ENCODE assay signal across 8 mouse cellular contexts in genomic region chr14:55491291-55491833, GRCm38 (mm10). TPM values are rescaled to one million over a fixed set of nuclear protein-coding genes. Genes with fewer than 3 reads are reported as not detected.
DNase-seq lines count a peak whose midpoint lies in the region; ATAC-seq lines count a peak whose summit lies in the region.

No protein-coding gene starts in this region.

- peak; percentile 85 for ATAC-seq in forebrain, embryonic 11.5 days (replicated peaks; ENCODE audit: low FRiP score)
- ATAC-seq in lung, embryonic 16.5 days (ENCODE audit: low read depth): peak; percentile 73
- no peak for ATAC-seq in monocyte, adult 5-6 weeks (replicated peaks; ENCODE audit: insufficient number of reproducible peaks, low FRiP score, low TSS enrichment, poor library complexity, severe bottlenecking)

- 1% methylated on average over 29 of the region's 30 CpGs for WGBS in forebrain, embryonic 11.5 days
- WGBS in lung, embryonic 16.5 days: under 1% methylated on average over 30 of the region's 30 CpGs

- H3K4me2 ChIP-seq in forebrain, embryonic 11.5 days (ENCODE audit: low read depth, low read length, severe bottlenecking): peak overlapping the region; percentile 84
- peak overlapping the region; percentile 100 for H3K4me2 ChIP-seq in lung, embryonic 16.5 days (ENCODE audit: low read depth, low read length)

- no peaks in the 10 kb centered on the region for H3K9me3 ChIP-seq in forebrain, embryonic 11.5 days (ENCODE audit: control insufficient read depth, low read length)
- no peaks in the 10 kb centered on the region for H3K9me3 ChIP-seq in lung, embryonic 16.5 days (ENCODE audit: control insufficient read depth, low read length)

- H3K27me3 ChIP-seq in forebrain, embryonic 11.5 days (ENCODE audit: control insufficient read depth, insufficient read depth, low read length): no peaks in the 10 kb centered on the region
- no peaks in the 10 kb centered on the region for H3K27me3 ChIP-seq in lung, embryonic 16.5 days (ENCODE audit: control insufficient read depth, insufficient read depth, low read depth, low read length)

- H3K9ac ChIP-seq in forebrain, embryonic 11.5 days (ENCODE audit: low read length): peak overlapping the region; percentile 86
- H3K9ac ChIP-seq in lung, embryonic 16.5 days (ENCODE audit: low read length): peak overlapping the region; percentile 67

- H3K27ac ChIP-seq in forebrain, embryonic 11.5 days (ENCODE audit: low read depth, low read length): peak overlapping the region; percentile 76
- 0 out of 2 replicates have a peak overlapping the region, but pooled peaks have one; percentile 10 for H3K27ac ChIP-seq in lung, embryonic 16.5 days (ENCODE audit: low read length)

- no peaks in the 10 kb centered on the region; the same call in 1 of the 2 replicates for H3K36me3 ChIP-seq in forebrain, embryonic 11.5 days (ENCODE audit: control insufficient read depth, insufficient read depth, low read length)
- no peaks in the 10 kb centered on the region for H3K36me3 ChIP-seq in lung, embryonic 16.5 days (ENCODE audit: control insufficient read depth, insufficient read depth, low read length)

- H3K4me3 ChIP-seq in forebrain, embryonic 11.5 days (ENCODE audit: low read depth, low read length): peak overlapping the region; percentile 77
- peak overlapping the region; percentile 69 for H3K4me3 ChIP-seq in lung, embryonic 16.5 days (ENCODE audit: low read length)

- peak; percentile 87 for DNase-seq in R1 (ENCODE audit: low read depth, low spot score)
- peak; percentile 71 for DNase-seq in c-Kit-positive CD71-positive TER-119-positive erythroid progenitor cells, embryonic 14.5 days (ENCODE audit: low spot score)
- peak; percentile 86 for DNase-seq in forebrain, embryonic 11.5 days (ENCODE audit: low spot score)
- DNase-seq in heart, postnatal 10 days: peak; percentile 65 to 68
- DNase-seq in layer of hippocampus, adult 18-20 months (ENCODE audit: low spot score in 2 of 2): peak; percentile 63 to 70
- peak; percentile 78 for DNase-seq in ovary, postnatal 36 days (ENCODE audit: low spot score)

- 0 out of 2 replicates have a peak, but pooled peaks cover 3% of the 10 kb centered on the region for H3K4me1 ChIP-seq in forebrain, embryonic 11.5 days (replicated peaks; ENCODE audit: control insufficient read depth, insufficient read depth, low read length)
- peaks cover 7% of the 10 kb centered on the region for H3K4me1 ChIP-seq in lung, embryonic 16.5 days (replicated peaks; ENCODE audit: control insufficient read depth, insufficient read depth, low read length)

- intact Hi-C loops in heart, postnatal 10 days (cut with DNase I): loop anchor here (10.0 kb wide), 1 partner anchor 253 kb away; the partner anchor contains the start of genes Dhrs1 and Nop9

RNA-seq across cellular contexts. Expression of gene Carmil3, which starts 0.9 kb away (rescaled TPM):
- 13.3 and 14.6 TPM in 2 replicates for polyA plus RNA-seq in forebrain, embryonic 11.5 days (2014; fragmentation: Nextera tagmentation; extraction: Ambion mirVana)
- 1 to 10 TPM; 2.8 to 4.6 TPM for total RNA-seq in heart, postnatal 10 days (2021)
- 10 to 100 TPM; 46.8 to 50.8 TPM for total RNA-seq in layer of hippocampus, adult 18-20 months (2021)
- 0.98 and 2.0 TPM in 2 replicates for polyA plus RNA-seq in lung, embryonic 16.5 days (2015; fragmentation: Nextera tagmentation; extraction: Ambion mirVana)
- total RNA-seq in monocyte, adult 5-6 weeks (2017): not detected in 3 replicates

RNA-seq across cellular contexts. Expression of gene Dhrs4, which starts 12.8 kb away (rescaled TPM):
- polyA plus RNA-seq in forebrain, embryonic 11.5 days (2014; fragmentation: Nextera tagmentation; extraction: Ambion mirVana): 30.2 and 36.5 TPM in 2 replicates
- total RNA-seq in heart, postnatal 10 days (2021): 100 to 1,000 TPM; 132 to 137 TPM
- 10 to 100 TPM; 20.2 to 22.1 TPM for total RNA-seq in layer of hippocampus, adult 18-20 months (2021)
- polyA plus RNA-seq in lung, embryonic 16.5 days (2015; fragmentation: Nextera tagmentation; extraction: Ambion mirVana): 101 and 106 TPM in 2 replicates
- total RNA-seq in monocyte, adult 5-6 weeks (2017): 29.7 to 79.0 TPM (median 63.6 TPM) in 3 replicates

RNA-seq across cellular contexts. Expression of gene Cpne6, which starts 18.9 kb away (rescaled TPM):
- 0.21 and 0.28 TPM in 2 replicates for polyA plus RNA-seq in forebrain, embryonic 11.5 days (2014; fragmentation: Nextera tagmentation; extraction: Ambion mirVana)
- under 1 TPM in 1 of 2 experiments, not detected in 1; 0.12 TPM for total RNA-seq in heart, postnatal 10 days (2021)
- 100 to 1,000 TPM; 653 to 657 TPM for total RNA-seq in layer of hippocampus, adult 18-20 months (2021)
- 0.19 and 0.29 TPM in 2 replicates for polyA plus RNA-seq in lung, embryonic 16.5 days (2015; fragmentation: Nextera tagmentation; extraction: Ambion mirVana)
- total RNA-seq in monocyte, adult 5-6 weeks (2017): not detected in 3 replicates

RNA-seq across cellular contexts. Expression of gene Nrl, which starts 33.4 kb away (rescaled TPM):
- polyA plus RNA-seq in forebrain, embryonic 11.5 days (2014; fragmentation: Nextera tagmentation; extraction: Ambion mirVana): not detected in 2 replicates
- total RNA-seq in heart, postnatal 10 days (2021): not detected
- total RNA-seq in layer of hippocampus, adult 18-20 months (2021): 1 to 10 TPM; 1.7 to 2.2 TPM
- polyA plus RNA-seq in lung, embryonic 16.5 days (2015; fragmentation: Nextera tagmentation; extraction: Ambion mirVana): not detected in 2 replicates
- total RNA-seq in monocyte, adult 5-6 weeks (2017): not detected in 3 replicates

RNA-seq across cellular contexts. Expression of gene Pck2, which starts 48.7 kb away (rescaled TPM):
- polyA plus RNA-seq in forebrain, embryonic 11.5 days (2014; fragmentation: Nextera tagmentation; extraction: Ambion mirVana): 16.2 and 17.8 TPM in 2 replicates
- 10 to 100 TPM; 23.3 to 24.1 TPM for total RNA-seq in heart, postnatal 10 days (2021)
- total RNA-seq in layer of hippocampus, adult 18-20 months (2021): 10 to 100 TPM; 50.9 to 54.2 TPM
- 65.3 and 69.4 TPM in 2 replicates for polyA plus RNA-seq in lung, embryonic 16.5 days (2015; fragmentation: Nextera tagmentation; extraction: Ambion mirVana)
- total RNA-seq in monocyte, adult 5-6 weeks (2017): 17.3 to 21.1 TPM (median 18.2 TPM) in 3 replicates

Comparison
In these comparisons a context has a peak if more than half of its experiments do, and no peak if none do; other contexts are left out.
1. RNA of gene Carmil3, which starts 0.9 kb away (total RNA-seq): 46.8 to 50.8 TPM in layer of hippocampus, adult 18-20 months; 2.8 to 4.6 TPM in heart, postnatal 10 days and not detected in monocyte, adult 5-6 weeks; every median in the first group is over 4 times any median in the second.
2. RNA of gene Cpne6, which starts 18.9 kb away (total RNA-seq): 653 to 657 TPM in layer of hippocampus, adult 18-20 months; 0.12 TPM in heart, postnatal 10 days and not detected in monocyte, adult 5-6 weeks; every median in the first group is over 100 times any median in the second.
3. Peak in every context shown above with its lines, with median percentiles within 50 percentile points of each other: DNase-seq.